Mouse (Mus musculus) CH12.LX (cell line): ENCODE results near the gene Ndrg2. TPM values are rescaled to one million over a fixed set of nuclear protein-coding genes. Genes with fewer than 3 reads are reported as not detected.
A peak's percentile ranks its signal among the peaks of the same experiment; 100 is the strongest.

Experiments
- DNase-seq: peaks from one replicate; pipeline ENCODE4 v3.0.0-alpha.2; 2013; ENCODE audit errors: extremely low read depth
- H3K27ac ChIP-seq: 2 replicates; pipeline ENCODE4 v1.5.1; 2012; ENCODE audit warnings: low read depth, mild to moderate bottlenecking, control low read depth, moderate library complexity; ENCODE audit not compliant: insufficient read depth
- H3K27me3 ChIP-seq: replicated peaks from 2 replicates; pipeline ENCODE3; 2012; ENCODE audit warnings: inconsistent platforms
- H3K36me3 ChIP-seq, 2 experiments: replicated peaks in 1 of 2; 2 replicates each; pipeline versions ENCODE3 to v1.6.1; 2012; ENCODE audit warnings: inconsistent platforms in 1 of 2, low read length in 1 of 2, mild to moderate bottlenecking in 1 of 2, mixed read lengths in 1 of 2, moderate library complexity in 1 of 2; ENCODE audit not compliant: control insufficient read depth in 1 of 2, insufficient read depth in 1 of 2
- H3K4me1 ChIP-seq, 2 experiments: 2 replicates each; pipeline ENCODE4 v1.6.1; 2012; ENCODE audit warnings: inconsistent platforms in 1 of 2, moderate library complexity in 1 of 2; ENCODE audit not compliant: insufficient read depth in 2 of 2, control insufficient read depth in 1 of 2
- H3K4me2 ChIP-seq: 2 replicates; pipeline ENCODE4 v1.6.1; 2012; ENCODE audit warnings: low read depth, mild to moderate bottlenecking, control low read depth; ENCODE audit not compliant: poor library complexity, insufficient read depth, severe bottlenecking
- H3K4me3 ChIP-seq, 3 experiments: fragments of 150-350 bp in 1 of 3; sonication (generic) in 1 of 3; replicated peaks in 1 of 3; 2 replicates each; pipeline versions ENCODE3 to v1.5.1; 2011 to 2012; ENCODE audit warnings: low read depth in 2 of 3, low read length in 2 of 3, mild to moderate bottlenecking in 2 of 3, moderate library complexity in 2 of 3, control low read depth in 1 of 3, improper control_type of control experiment in 1 of 3, inconsistent platforms in 1 of 3, mixed read lengths in 1 of 3; ENCODE audit not compliant: poor library complexity in 1 of 3
- H3K79me2 ChIP-seq: replicated peaks from 2 replicates; pipeline ENCODE4 v1.6.1; 2012; ENCODE audit warnings: mild to moderate bottlenecking, moderate library complexity; ENCODE audit not compliant: control insufficient read depth, poor library complexity, insufficient read depth, severe bottlenecking; ENCODE audit errors: extremely low read depth
- H3K9ac ChIP-seq: 2 replicates; pipeline ENCODE4 v1.6.1; 2012; ENCODE audit warnings: low read depth, mild to moderate bottlenecking, control low read depth, moderate library complexity; ENCODE audit not compliant: insufficient read depth
- H3K9me3 ChIP-seq: replicated peaks from 2 replicates; pipeline ENCODE3; 2012; ENCODE audit warnings: low read length, inconsistent platforms, mixed read lengths
- CHD1 ChIP-seq: IDR thresholded peaks from 2 replicates; pipeline ENCODE4 v1.6.1; 2012; ENCODE audit warnings: low read depth, low read length, improper control_type of control experiment, inconsistent platforms
- CHD2 ChIP-seq: IDR thresholded peaks from 2 replicates; pipeline ENCODE4 v1.6.1; 2011; ENCODE audit warnings: low read length, improper control_type of control experiment
- CTCF ChIP-seq, 2 experiments: IDR thresholded peaks in 1 of 2; conservative IDR thresholded peaks in 1 of 2; 2 replicates each; pipeline ENCODE4 v1.5.1; 2011 to 2012; ENCODE audit warnings: low read depth in 2 of 2, low read length in 2 of 2, improper control_type of control experiment in 1 of 2, inconsistent platforms in 1 of 2, mild to moderate bottlenecking in 1 of 2, moderate library complexity in 1 of 2
- E2F4 ChIP-seq: IDR thresholded peaks from 2 replicates; pipeline ENCODE4 v1.6.1; 2011; ENCODE audit warnings: low read depth, low read length, improper control_type of control experiment; ENCODE audit not compliant: insufficient replicate concordance
- EP300 ChIP-seq: IDR thresholded peaks from 2 replicates; pipeline ENCODE4 v1.6.1; 2011; ENCODE audit warnings: low read length, improper control_type of control experiment
- ETS1 ChIP-seq: conservative IDR thresholded peaks from 2 replicates; pipeline ENCODE4 v1.6.1; 2012; ENCODE audit warnings: low read depth, mild to moderate bottlenecking, inconsistent platforms, low read length, improper control_type of control experiment, moderate library complexity
- HCFC1 ChIP-seq: IDR thresholded peaks from 2 replicates; pipeline ENCODE4 v1.6.1; 2012; ENCODE audit warnings: low read depth, mild to moderate bottlenecking, inconsistent platforms, low read length, improper control_type of control experiment
- KAT2A ChIP-seq: IDR thresholded peaks from 2 replicates; pipeline ENCODE4 v1.6.1; 2012; ENCODE audit warnings: low read length, improper control_type of control experiment, inconsistent platforms; ENCODE audit not compliant: insufficient replicate concordance
- MAFK ChIP-seq: IDR thresholded peaks from 2 replicates; pipeline ENCODE4 v1.6.1; 2011; ENCODE audit warnings: low read length, improper control_type of control experiment; ENCODE audit not compliant: insufficient replicate concordance
- MAZ ChIP-seq: IDR thresholded peaks from 2 replicates; pipeline ENCODE4 v1.6.1; 2012; ENCODE audit warnings: low read depth, mild to moderate bottlenecking, inconsistent platforms, low read length, improper control_type of control experiment, moderate library complexity
- MXI1 ChIP-seq: IDR thresholded peaks from 2 replicates; pipeline ENCODE4 v1.6.1; 2011; ENCODE audit warnings: mild to moderate bottlenecking, low read depth, low read length, improper control_type of control experiment
- MYC ChIP-seq: IDR thresholded peaks from 2 replicates; pipeline ENCODE4 v1.6.1; 2011; ENCODE audit warnings: low read depth, mild to moderate bottlenecking, improper control_type of control experiment, low read length
- NELFE ChIP-seq: IDR thresholded peaks from 2 replicates; pipeline ENCODE4 v1.6.1; 2011; ENCODE audit warnings: low read depth, low read length, improper control_type of control experiment
- POLR2A ChIP-seq: IDR thresholded peaks from 2 replicates; pipeline ENCODE4 v1.6.1; 2011; ENCODE audit warnings: low read depth, mild to moderate bottlenecking, improper control_type of control experiment, low read length
- RCOR1 ChIP-seq: conservative IDR thresholded peaks from 2 replicates; pipeline ENCODE4 v1.6.1; 2012; ENCODE audit warnings: low read depth, mild to moderate bottlenecking, inconsistent platforms, low read length, improper control_type of control experiment
- TBP ChIP-seq: conservative IDR thresholded peaks from 2 replicates; pipeline ENCODE4 v1.6.1; 2011; ENCODE audit warnings: low read depth, low read length, improper control_type of control experiment
- USF2 ChIP-seq: conservative IDR thresholded peaks from 2 replicates; pipeline ENCODE4 v1.6.1; 2011; ENCODE audit warnings: low read depth, low read length, improper control_type of control experiment
- ZC3H11A ChIP-seq: IDR thresholded peaks from 2 replicates; pipeline ENCODE4 v1.6.1; 2012; ENCODE audit warnings: low read depth, mild to moderate bottlenecking, inconsistent platforms, low read length, improper control_type of control experiment
- dilution Hi-C: fragments of 300-500 bp; cut with MboI; formaldehyde crosslinking; loops from 2 replicates; pipeline ENCODE4 v1.14.3; 2020; ENCODE audit warnings: low sequenced_read_pairs; ENCODE audit not compliant: extremely low pct_unique_long_range_greater_than_20kb, extremely low pct_ligation_motif_present
- in situ Hi-C: fragments of 300-500 bp; cut with MboI; formaldehyde crosslinking; loops from 3 replicates; pipeline ENCODE4 v1.14.3; 2019; ENCODE audit warnings: low sequenced_read_pairs, low pct_ligation_motif_present, low pct_unique_long_range_greater_than_20kb, mixed read lengths
- polyA plus RNA-seq: library from polyadenylated mRNA; unstranded; fragments of >175 nt; gene quantifications from 2 replicates; pipeline ENCODE4 v1.2.1, GENCODE M21; 2012; ENCODE audit warnings: low read depth; ENCODE audit not compliant: insufficient read length
- total RNA-seq, 2 experiments: library from RNA; depleted of rRNA; stranded (reverse); fragments of 300-350 nt in 1 of 2; fragments of >200 nt in 1 of 2; gene quantifications; 2 replicates each; pipeline ENCODE4 v1.2.3; 2012 to 2014

Ndrg2 gene
- total and polyA plus RNA-seq, 3 experiments, result 0.50 to 1.1 (median 1.0) TPM

DNA sequence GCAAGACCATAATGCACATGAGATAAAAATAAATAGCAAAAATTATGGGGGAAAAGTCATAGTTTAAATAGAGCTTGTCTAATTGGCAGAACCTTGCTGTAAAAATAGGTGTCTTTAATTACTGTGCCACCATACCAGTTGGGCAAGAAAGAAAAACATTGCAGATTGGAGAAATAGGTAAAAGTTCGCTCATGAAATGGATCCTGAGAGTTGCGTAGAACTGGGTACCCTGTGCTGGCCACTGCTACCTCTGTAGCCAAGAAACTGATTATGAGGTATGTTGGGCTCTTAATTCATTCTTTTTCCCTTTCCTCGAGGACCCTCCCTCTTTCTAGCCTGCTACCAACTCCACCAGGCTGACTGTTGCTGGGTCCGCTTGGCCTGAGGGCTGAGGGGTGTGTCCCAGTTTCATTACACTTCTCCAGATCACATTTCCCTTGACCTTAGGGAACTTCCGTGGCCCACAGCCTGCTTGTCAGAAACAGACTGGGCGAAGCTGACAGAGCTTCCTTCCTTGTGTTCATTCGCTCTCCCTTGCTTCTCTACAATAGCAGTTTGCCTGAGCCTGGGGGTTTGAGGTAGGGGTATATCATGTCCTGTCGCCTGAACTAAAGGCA is 27.1 kb upstream of the Ndrg2 start:
- Histone ChIP-seq H3K4me2 (peak overlapping the region; percentile 2; the same call in 1 of the 2 replicates), H3K27me3 (no peaks in the 10 kb centered on the region), H3K9ac (no peak overlapping the region), H3K9me3 (peaks cover 12% of the 10 kb centered on the region), H3K36me3 (no peaks in the 10 kb centered on the region), H3K79me2 (no peaks in the 10 kb centered on the region), H3K4me1 (peaks cover 2 to 15% of the 10 kb centered on the region in 2 experiments; a peak in 2 of 4 replicates), H3K4me3 (no peak overlapping the region), H3K27ac (no peak overlapping the region)
- no peak for DNase-seq
- TF ChIP-seq EP300, result no peak
- TF ChIP-seq USF2, result no peak
- no peak for TF ChIP-seq E2F4
- TF ChIP-seq CHD1, result no peak
- no peak for TF ChIP-seq CTCF (conservative IDR thresholded peaks at IDR 0.05 in 1 of 2, IDR thresholded peaks at IDR 0.05 in 1 of 2; ENCODE audit: low read depth in 2 of 2, low read length in 2 of 2)
- TF ChIP-seq ETS1, result no peak
- no peak for TF ChIP-seq CHD2
- no peak for TF ChIP-seq ZC3H11A
- TF ChIP-seq KAT2A, result no peak
- TF ChIP-seq POLR2A, result no peak
- no peak for TF ChIP-seq MXI1
- TF ChIP-seq NELFE, result no peak
- dilution Hi-C loops, result no loop called here
- in situ Hi-C loops, result no loop called here

DNA sequence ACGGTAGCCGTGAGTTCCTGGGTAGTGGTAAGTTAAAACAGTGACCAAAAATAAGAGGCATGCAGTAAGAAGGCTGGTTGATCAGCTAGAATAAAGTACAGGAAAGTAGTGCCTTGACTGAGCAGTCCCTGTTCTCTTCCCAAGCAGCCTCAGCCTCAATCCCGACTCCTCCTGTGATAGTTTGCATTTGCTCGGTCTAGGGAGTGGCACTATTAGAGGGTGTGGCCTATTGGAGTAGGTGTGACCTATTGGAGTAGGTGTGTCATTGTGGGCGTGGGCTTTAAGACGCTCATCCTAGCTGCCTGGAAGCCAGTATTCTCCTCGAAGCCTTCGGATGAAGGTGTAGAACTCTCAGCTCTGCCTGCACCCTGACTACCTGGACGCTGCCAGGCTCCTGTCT is 25.0 kb upstream of the Ndrg2 start:
- no peaks in the 10 kb centered on the region for H3K36me3 ChIP-seq
- peaks cover 2 to 15% of the 10 kb centered on the region in 2 experiments; a peak in 2 of 4 replicates for H3K4me1 ChIP-seq
- no peak overlapping the region for H3K9ac ChIP-seq
- no peak for DNase-seq
- H3K27ac ChIP-seq, result no peak overlapping the region
- no peaks in the 10 kb centered on the region for H3K27me3 ChIP-seq
- H3K9me3 ChIP-seq, result peaks cover 19% of the 10 kb centered on the region
- no peak overlapping the region for H3K4me3 ChIP-seq
- in situ Hi-C loops, result no loop called here
- TF ChIP-seq E2F4 (no peak), USF2 (no peak), HCFC1 (no peak), MAZ (no peak), MYC (no peak), TBP (no peak), RCOR1 (no peak), MAFK (no peak)
- H3K4me2 ChIP-seq, result no peak overlapping the region
- dilution Hi-C loops, result no loop called here
- no peaks in the 10 kb centered on the region for H3K79me2 ChIP-seq
